Mouse (Mus musculus) neural tube, embryonic 14.5 days (tissue): ENCODE data around the gene Lsp1. TPM values are rescaled to one million over a fixed set of nuclear protein-coding genes. Genes with fewer than 3 reads are reported as not detected.

ENCODE experiments used
- ATAC-seq: fragments of 200-750 bp; cut with Nextera tagmentation; 2 replicates; pipeline ENCODE4 v1.8.0; 2017; ENCODE audit warnings: low read depth, mild to moderate bottlenecking, moderate TSS enrichment, moderate library complexity
- H3K27ac ChIP-seq: fragments of 300-500 bp; sonication (generic); 2 replicates; pipeline ENCODE4 v1.5.1; 2014; ENCODE audit warnings: low read depth, mild to moderate bottlenecking, control low read depth, low read length, moderate library complexity, mixed read lengths
- H3K27me3 ChIP-seq: fragments of 300-500 bp; sonication (generic); 2 replicates; pipeline ENCODE4 v1.6.1; 2014; ENCODE audit warnings: low read length; ENCODE audit not compliant: control insufficient read depth, insufficient read depth
- H3K36me3 ChIP-seq: fragments of 300-500 bp; sonication (generic); 2 replicates; pipeline ENCODE4 v1.6.1; 2014; ENCODE audit warnings: low read length, mixed read lengths; ENCODE audit not compliant: control insufficient read depth, insufficient read depth
- H3K4me1 ChIP-seq: fragments of 300-500 bp; sonication (generic); 2 replicates; pipeline ENCODE4 v1.6.1; 2014; ENCODE audit warnings: low read length; ENCODE audit not compliant: control insufficient read depth, insufficient read depth
- H3K4me2 ChIP-seq: fragments of 300-500 bp; sonication (generic); 2 replicates; pipeline ENCODE4 v1.6.1; 2014; ENCODE audit warnings: mild to moderate bottlenecking, low read depth, low read length, control low read depth
- H3K4me3 ChIP-seq: fragments of 300-500 bp; sonication (generic); 2 replicates; pipeline ENCODE4 v1.5.1; 2014; ENCODE audit warnings: low read depth, low read length, control low read depth, mixed read lengths
- H3K9ac ChIP-seq: fragments of 300-500 bp; sonication (generic); replicated peaks from 2 replicates; pipeline ENCODE4 v1.6.1; 2014; ENCODE audit warnings: low read depth, mild to moderate bottlenecking, control low read depth, low read length, mixed read lengths
- H3K9me3 ChIP-seq: fragments of 300-500 bp; sonication (generic); 2 replicates; pipeline ENCODE4 v1.6.1; 2016; ENCODE audit warnings: low read length; ENCODE audit not compliant: control insufficient read depth
- WGBS: fragments of 180-500 bp; shearing (Covaris S2); extraction: QIAGEN DNeasy Blood & Tissue Kit; methylation state at CpG from one replicate; pipeline ENCODE4 v1.1.7; 2014; 5-methylcytosine and 5-hydroxymethylcytosine counted together
- polyA plus RNA-seq: library from polyadenylated mRNA; unstranded; fragments of >200 nt; fragmentation: Nextera tagmentation; extraction: Ambion mirVana; gene quantifications from 2 replicates; pipeline ENCODE4 v1.2.1, GENCODE M21; 2014

Lsp1 gene
- polyA plus RNA-seq, 1 experiment from 2014 or later: 3.9 TPM

- H3K4me2 ChIP-seq: no peak overlapping the region
- no peak overlapping the region for H3K27ac ChIP-seq
- no peaks in the 10 kb centered on the region for H3K36me3 ChIP-seq
- no peak overlapping the region for H3K4me3 ChIP-seq
- H3K9me3 ChIP-seq: no peaks in the 10 kb centered on the region
- whole genome bisulfite sequencing: 85% methylated on average over 7 of the region's 7 CpGs
- H3K4me1 ChIP-seq: 0 out of 2 replicates have a peak, but pooled peaks cover 7% of the 10 kb centered on the region
- H3K27me3 ChIP-seq: no peaks in the 10 kb centered on the region
- no peak for ATAC-seq
- H3K9ac ChIP-seq: no peak overlapping the region
Measured at GRCm38 (mm10) chr7:142470171-142470691, 9.6 kb downstream of the Lsp1 start.

- Histone ChIP-seq H3K27ac (no peak overlapping the region), H3K36me3 (no peaks in the 10 kb centered on the region), H3K9me3 (no peaks in the 10 kb centered on the region), H3K9ac (no peak overlapping the region), H3K27me3 (no peaks in the 10 kb centered on the region), H3K4me3 (no peak overlapping the region), H3K4me1 (0 out of 2 replicates have a peak, but pooled peaks cover 7% of the 10 kb centered on the region), H3K4me2 (no peak overlapping the region)
- 0 out of 2 replicates have a peak, but pooled peaks have one; percentile 34 for ATAC-seq
- WGBS: 28% methylated on average over 4 of the region's 4 CpGs
Measured at GRCm38 (mm10) chr7:142470808-142471413, 10.3 kb downstream of the Lsp1 start.

GRCm38 (mm10) chr7:142471414-142471861 is 10.8 kb downstream of the Lsp1 start:
- Histone ChIP-seq H3K4me1 (0 out of 2 replicates have a peak, but pooled peaks cover 7% of the 10 kb centered on the region), H3K9ac (no peak overlapping the region), H3K4me3 (no peak overlapping the region), H3K4me2 (no peak overlapping the region), H3K27ac (no peak overlapping the region), H3K36me3 (no peaks in the 10 kb centered on the region), H3K27me3 (no peaks in the 10 kb centered on the region), H3K9me3 (no peaks in the 10 kb centered on the region)
- ATAC-seq: no peak
- WGBS: 33% methylated on average over 6 of the region's 6 CpGs

DNA sequence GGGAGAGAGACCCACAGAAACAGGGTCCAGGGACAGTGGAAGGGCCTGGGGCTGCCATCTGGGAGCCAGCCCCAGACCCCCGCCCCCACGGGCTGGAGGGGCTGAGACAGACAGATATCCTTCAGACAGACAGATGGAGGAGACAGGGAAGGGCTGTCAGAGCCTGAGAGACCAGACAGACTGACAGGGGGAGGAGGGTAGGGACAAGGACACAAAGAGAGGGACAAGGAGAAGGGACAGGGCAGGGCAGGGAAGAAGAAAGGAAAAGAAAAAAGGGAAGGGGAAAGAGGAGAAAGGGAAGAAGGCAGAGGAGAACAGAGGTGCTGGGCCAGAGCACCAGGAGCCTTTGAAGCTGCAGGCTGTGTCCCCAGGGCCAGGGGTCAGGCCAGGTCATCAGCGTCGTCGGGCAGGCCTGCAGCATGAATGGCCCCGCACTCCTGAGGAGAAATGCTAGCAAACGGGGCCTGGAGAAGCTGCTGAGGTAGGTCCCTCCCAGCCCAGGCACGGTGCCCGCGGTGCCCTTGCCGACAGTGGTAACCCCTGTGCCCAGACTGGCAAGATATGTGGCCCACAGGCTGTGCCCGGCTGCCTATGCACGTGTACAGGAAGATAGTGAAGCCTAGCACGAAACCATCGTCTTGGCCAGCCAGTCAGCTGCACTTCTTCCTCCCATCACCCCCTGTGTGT is 11.4 kb downstream of the Lsp1 start:
- Histone ChIP-seq H3K9ac (no peak overlapping the region), H3K4me2 (no peak overlapping the region), H3K27ac (no peak overlapping the region), H3K9me3 (no peaks in the 10 kb centered on the region), H3K36me3 (no peaks in the 10 kb centered on the region), H3K27me3 (no peaks in the 10 kb centered on the region), H3K4me3 (no peak overlapping the region), H3K4me1 (0 out of 2 replicates have a peak, but pooled peaks cover 7% of the 10 kb centered on the region)
- 28% methylated on average over 15 of the region's 15 CpGs for WGBS
- no peak for ATAC-seq

DNA sequence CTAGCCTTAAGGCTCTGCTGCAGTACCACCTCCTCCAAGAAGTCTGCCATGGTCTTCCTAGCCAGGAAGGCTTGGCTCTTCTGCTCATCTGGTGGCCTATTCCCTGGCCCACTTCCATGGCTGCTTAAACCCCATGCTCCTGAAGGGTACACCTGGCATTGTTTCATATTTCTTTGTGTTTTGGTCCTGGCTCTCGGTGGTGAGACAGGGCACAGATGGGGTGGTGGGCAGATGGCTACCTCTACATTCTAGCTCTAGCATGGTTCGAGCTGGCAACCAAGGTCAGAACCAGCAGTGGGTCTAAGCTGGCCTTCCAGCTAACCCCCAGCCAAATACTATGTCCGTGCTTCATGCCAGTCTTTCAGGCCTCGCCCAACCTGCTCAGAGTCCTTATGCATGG is 12.3 kb downstream of the Lsp1 start:
- Histone ChIP-seq H3K4me1 (0 out of 2 replicates have a peak, but pooled peaks cover 7% of the 10 kb centered on the region), H3K9ac (no peak overlapping the region), H3K4me3 (no peak overlapping the region), H3K27me3 (no peaks in the 10 kb centered on the region), H3K9me3 (no peaks in the 10 kb centered on the region), H3K4me2 (no peak overlapping the region), H3K36me3 (no peaks in the 10 kb centered on the region), H3K27ac (no peak overlapping the region)
- no peak for ATAC-seq
- 93% methylated on average over 4 of the region's 4 CpGs for WGBS

GRCm38 (mm10) chr7:142473476-142473875 is 12.9 kb downstream of the Lsp1 start:
- H3K4me1 ChIP-seq: 0 out of 2 replicates have a peak, but pooled peaks cover 7% of the 10 kb centered on the region
- 92% methylated on average over 2 of the region's 2 CpGs for WGBS
- no peak for ATAC-seq

DNA sequence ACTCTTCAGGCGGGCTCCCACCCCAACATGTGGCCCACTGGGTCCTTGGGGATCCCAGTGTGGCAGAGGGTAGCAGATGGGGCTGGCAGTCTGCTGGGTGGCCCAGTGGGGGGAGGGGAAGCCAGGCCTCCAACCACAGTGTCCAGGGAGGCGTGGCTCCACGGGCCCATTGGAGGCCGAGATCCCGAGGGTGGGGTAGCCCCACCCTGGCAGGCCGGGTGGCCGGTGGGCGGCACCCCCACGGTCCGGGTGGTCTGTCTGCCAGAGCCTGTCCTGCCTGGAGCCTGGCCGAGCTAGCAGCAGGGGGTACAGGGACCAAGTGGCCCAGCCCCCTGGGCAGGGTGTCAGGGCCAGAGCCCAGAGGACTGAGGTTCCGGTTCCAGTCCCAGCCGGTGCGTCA is 14.2 kb downstream of the Lsp1 start:
- WGBS: 85% methylated on average over 14 of the region's 14 CpGs
- Histone ChIP-seq H3K4me2 (no peak overlapping the region), H3K27ac (no peak overlapping the region), H3K9ac (no peak overlapping the region), H3K36me3 (no peaks in the 10 kb centered on the region), H3K4me1 (0 out of 2 replicates have a peak, but pooled peaks cover 7% of the 10 kb centered on the region), H3K27me3 (no peaks in the 10 kb centered on the region), H3K4me3 (no peak overlapping the region), H3K9me3 (no peaks in the 10 kb centered on the region)
- ATAC-seq: no peak

More at GRCm38 (mm10) chr7:142473476-142473875, 12.9 kb downstream of the Lsp1 start:
- Histone ChIP-seq H3K4me2 (no peak overlapping the region), H3K9me3 (no peaks in the 10 kb centered on the region), H3K27me3 (no peaks in the 10 kb centered on the region), H3K4me3 (no peak overlapping the region), H3K27ac (no peak overlapping the region), H3K9ac (no peak overlapping the region), H3K36me3 (no peaks in the 10 kb centered on the region)

- ATAC-seq: no peak
- WGBS: 73% methylated on average over 7 of the region's 7 CpGs
- Histone ChIP-seq H3K27ac (no peak overlapping the region), H3K4me3 (no peak overlapping the region), H3K4me1 (0 out of 2 replicates have a peak, but pooled peaks cover 7% of the 10 kb centered on the region), H3K9me3 (no peaks in the 10 kb centered on the region), H3K9ac (no peak overlapping the region), H3K4me2 (no peak overlapping the region), H3K27me3 (no peaks in the 10 kb centered on the region), H3K36me3 (no peaks in the 10 kb centered on the region)
Measured at GRCm38 (mm10) chr7:142475641-142476040, 15.0 kb downstream of the Lsp1 start.

DNA sequence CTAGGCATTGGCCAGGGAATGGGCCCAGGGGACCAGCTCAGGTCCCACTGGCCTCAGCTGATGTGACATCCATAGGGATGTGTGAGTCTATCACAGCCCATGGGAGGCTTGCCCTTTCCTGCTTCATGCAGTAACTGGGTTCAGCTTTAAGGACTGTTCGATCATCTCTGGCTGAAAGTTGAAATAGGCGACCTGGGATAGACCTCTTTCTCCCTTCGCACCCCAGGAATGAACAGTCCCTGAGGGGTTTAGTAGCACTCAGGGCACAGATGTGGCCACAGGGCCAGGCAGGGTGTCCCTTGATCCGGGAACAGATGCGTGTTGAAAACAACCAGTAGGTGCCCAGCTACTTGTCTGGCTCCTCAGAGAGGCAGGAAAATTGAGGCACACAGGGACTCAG is 15.7 kb downstream of the Lsp1 start:
- Histone ChIP-seq H3K4me1 (peaks cover 7% of the 10 kb centered on the region; the same call in 1 of the 2 replicates), H3K36me3 (no peaks in the 10 kb centered on the region), H3K4me2 (no peak overlapping the region), H3K4me3 (no peak overlapping the region), H3K27ac (no peak overlapping the region), H3K9ac (no peak overlapping the region), H3K9me3 (no peaks in the 10 kb centered on the region), H3K27me3 (no peaks in the 10 kb centered on the region)
- WGBS: 84% methylated on average over 5 of the region's 5 CpGs
- no peak for ATAC-seq
